Mouse (Mus musculus) spleen, adult 2 months (tissue): ENCODE data around the gene Col6a5.

Source experiments
- CTCF ChIP-seq: fragments of 200-500 bp; IDR thresholded peaks from 2 replicates; pipeline ENCODE4 v1.5.1; 2011; ENCODE audit warnings: mild to moderate bottlenecking, inconsistent platforms; ENCODE audit not compliant: insufficient read depth, insufficient read length, insufficient replicate concordance; ENCODE audit errors: extremely low read depth
- POLR2A ChIP-seq: fragments of 200-500 bp; IDR thresholded peaks from 2 replicates; pipeline ENCODE4 v1.6.1; 2011; ENCODE audit warnings: low read depth, low read length, inconsistent platforms

GRCm38 (mm10) chr9:105910166-105910565 lies 50.3 kb downstream of the Col6a5 start:
- TF ChIP-seq CTCF (no peak), POLR2A (no peak)
